Mouse (Mus musculus) megakaryocyte, embryonic 14.5 days (primary cell): Measurements from ENCODE around the gene Ddx1.

Source experiments
- FLI1 ChIP-seq: IDR thresholded peaks from 2 replicates; pipeline ENCODE4 v1.6.1; 2012; ENCODE audit warnings: low read length, inconsistent platforms, mixed read lengths
- GATA1 ChIP-seq: IDR thresholded peaks from 3 replicates; pipeline ENCODE4 v1.6.1; 2012; ENCODE audit warnings: mixed read lengths, low read length, inconsistent platforms, borderline replicate concordance

DNA sequence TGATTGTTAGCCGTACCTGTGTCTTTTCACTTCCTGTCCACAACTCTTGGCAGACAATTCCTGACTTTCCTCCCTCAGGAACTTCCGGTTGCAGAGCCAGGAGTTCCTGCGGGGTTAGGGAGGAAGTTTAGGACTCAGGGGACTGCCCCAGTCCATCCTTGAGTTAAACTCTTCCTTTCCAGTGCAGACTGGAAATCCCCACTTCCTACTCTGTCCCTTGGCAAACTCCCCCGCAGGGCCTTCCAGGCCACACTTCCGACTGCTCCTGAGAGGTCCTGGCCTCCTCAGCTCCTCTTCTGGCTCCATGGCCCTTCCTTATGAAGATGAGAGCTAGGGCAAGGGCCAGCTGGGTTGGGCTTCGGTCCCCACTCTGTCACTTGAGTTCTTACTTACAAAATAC is 71.4 kb downstream of the Ddx1 start:
- TF ChIP-seq GATA1 (no peak), FLI1 (no peak)
